Mouse (Mus musculus) Patski (cell line): Measurements from ENCODE around the gene Ak4. TPM values are rescaled to one million over a fixed set of nuclear protein-coding genes. Genes with fewer than 3 reads are reported as not detected.

ENCODE experiments used
- ATAC-seq: fragments of 100-300 bp; one replicate; pipeline ENCODE4 v1.8.0; 2021
- CTCF ChIA-PET: fragments of 350-600 bp; sonication (Branson Sonifier 250); formaldehyde crosslinking; loops from one replicate; lab custom pipeline; 2022; ENCODE audit warnings: inconsistent platforms; lab: Charles Lee
- POLR2A ChIA-PET: fragments of 350-600 bp; sonication (Branson Sonifier 250); formaldehyde crosslinking; loops from one replicate; lab custom pipeline; 2022; ENCODE audit warnings: antibody characterized with exemption, inconsistent platforms; lab: Charles Lee
- DNase-seq: peaks from one replicate; pipeline ENCODE4 v3.0.0-alpha.2; 2011; ENCODE audit warnings: low read depth, low spot score
- H3K27me3 ChIP-seq: fragments of 371-371 bp; one replicate; pipeline ENCODE4 v1.5.1; 2021
- CTCF ChIP-seq: fragments of 100-300 bp; IDR thresholded peaks from one replicate; pipeline ENCODE4 v1.5.1; 2021
- in situ Hi-C: fragments of 300-500 bp; cut with MboI; formaldehyde crosslinking; loops from 3 replicates; pipeline ENCODE4 v1.11.1; 2018; ENCODE audit warnings: low pct_unique_long_range_greater_than_20kb, mixed read lengths
- polyA plus RNA-seq: library from polyadenylated mRNA; unstranded; gene quantifications from one replicate; pipeline ENCODE4 v1.2.3, GENCODE M21; 2021

Gene Ak4
- polyA plus RNA-seq, 1 experiment from 2014 or later: 8.8 TPM

DNA sequence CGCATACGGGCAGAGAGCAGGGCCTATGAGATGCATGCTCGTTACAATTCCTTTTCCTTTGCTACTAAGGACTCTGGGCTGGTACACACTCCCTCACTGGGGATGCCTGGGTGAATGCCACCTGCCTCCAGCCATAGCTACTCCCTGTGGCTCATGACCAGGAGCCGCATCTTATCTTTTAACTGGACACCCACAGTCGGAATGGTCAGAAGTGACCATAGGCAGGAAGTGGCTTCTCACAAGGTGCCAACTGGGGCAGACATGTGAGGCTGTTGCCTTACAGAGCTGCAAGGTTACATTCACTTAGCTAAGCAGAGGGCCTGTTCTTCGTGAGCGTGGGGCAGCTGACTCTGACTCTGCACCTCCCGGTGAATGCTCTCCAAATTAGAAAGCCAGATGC lies 38.1 kb downstream of the Ak4 start:
- ChIA-PET CTCF (interaction anchor here (1.1 to 4.5 kb wide), 6 partner anchors 8 to 108 kb away, joined by 3 to 14 read pairs (median 8); no protein-coding TSS in a partner anchor), POLR2A (no interaction called here)
- in situ Hi-C loops: loop anchor here (5.0 kb wide), 1 partner anchor 55 kb away; no protein-coding TSS in a partner anchor
- ATAC-seq (no peak), DNase-seq (no peak)
- no peaks in the 10 kb centered on the region for H3K27me3 ChIP-seq
- TF ChIP-seq CTCF: no peak

DNA sequence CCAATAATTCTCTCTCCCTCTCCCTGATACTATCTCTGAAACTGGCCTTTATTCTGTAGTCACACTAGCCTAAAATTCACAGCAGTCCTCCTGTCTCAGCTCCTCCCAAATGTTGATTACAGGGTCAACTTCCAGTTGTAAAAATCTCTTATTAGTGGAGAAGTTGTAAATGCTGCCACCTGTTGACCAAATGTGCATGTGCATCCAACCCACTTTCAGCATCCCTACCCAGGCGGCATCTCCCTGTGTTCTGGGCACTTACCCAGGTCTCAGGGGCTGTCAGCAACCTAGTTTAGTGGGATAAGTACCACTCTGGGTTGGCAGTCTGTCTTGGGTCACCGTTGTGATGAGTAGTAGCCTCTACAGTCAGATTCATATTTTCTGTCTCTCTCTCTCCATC lies 39.3 kb downstream of the Ak4 start:
- no peak for DNase-seq
- CTCF ChIA-PET: interaction anchor here (0.7 to 4.5 kb wide), 8 partner anchors 7 to 109 kb away, joined by 3 to 14 read pairs (median 5); no protein-coding TSS in a partner anchor
- in situ Hi-C loops: loop anchor here (5.0 kb wide), 1 partner anchor 56 kb away; no protein-coding TSS in a partner anchor
- no peaks in the 10 kb centered on the region for H3K27me3 ChIP-seq
- POLR2A ChIA-PET: no interaction called here
- peak; percentile 74 for TF ChIP-seq CTCF
- ATAC-seq: no peak

DNA sequence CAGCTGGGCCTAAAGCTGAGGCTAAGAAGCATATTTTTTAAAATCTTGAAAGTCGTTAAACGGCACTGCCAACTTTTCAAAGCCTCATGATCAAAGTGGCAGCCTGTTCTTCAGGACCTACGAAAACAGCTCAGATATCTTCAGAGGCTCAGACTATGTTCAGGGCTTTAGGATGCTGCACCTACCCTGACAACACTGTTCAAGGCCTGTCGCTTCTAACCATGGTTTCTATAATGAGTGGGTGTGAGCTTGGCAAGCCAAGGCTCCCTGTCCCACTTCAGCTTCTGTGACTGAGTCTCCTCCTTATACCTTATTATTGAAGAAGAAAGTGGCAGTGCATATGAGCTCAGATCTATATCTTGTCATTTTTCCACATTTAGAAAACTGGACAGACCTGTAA lies 40.3 kb downstream of the Ak4 start:
- ATAC-seq (no peak), DNase-seq (no peak)
- POLR2A ChIA-PET: no interaction called here
- TF ChIP-seq CTCF: no peak
- CTCF ChIA-PET: interaction anchor here (0.7 to 4.5 kb wide), 3 partner anchors 18 to 67 kb away, joined by 3 to 14 read pairs (median 4); no protein-coding TSS in a partner anchor
- in situ Hi-C loops: loop anchor here (5.0 kb wide), 1 partner anchor 57 kb away; no protein-coding TSS in a partner anchor
- no peaks in the 10 kb centered on the region for H3K27me3 ChIP-seq

DNA sequence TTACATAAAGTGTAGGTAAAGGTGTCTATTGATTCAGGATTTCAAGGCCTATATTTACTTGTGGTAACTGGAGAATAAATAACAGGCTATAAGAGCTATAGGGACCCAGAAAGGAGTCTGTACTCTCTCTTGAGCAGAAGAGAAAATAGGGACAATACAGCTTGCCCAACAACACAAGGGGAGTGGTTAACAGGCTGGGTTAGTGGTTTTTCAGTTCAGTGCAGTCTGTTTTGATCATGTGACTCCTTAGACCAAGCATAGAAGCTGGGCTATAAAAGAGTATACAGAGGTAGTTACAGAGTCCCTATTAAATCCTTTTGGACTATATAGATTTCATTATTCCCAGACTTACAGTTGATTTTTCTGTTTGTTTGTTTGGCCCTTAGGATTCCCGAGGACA lies 41.0 kb downstream of the Ak4 start:
- no peak for DNase-seq
- no peak for TF ChIP-seq CTCF
- ChIA-PET CTCF (interaction anchor here (1.8 kb wide), 1 partner anchor 11 kb away, joined by 5 read pairs; no protein-coding TSS in a partner anchor), POLR2A (no interaction called here)
- ATAC-seq: no peak
- no peaks in the 10 kb centered on the region for H3K27me3 ChIP-seq
- in situ Hi-C loops: no loop called here

GRCm38 (mm10) chr4:101462065-101462464 lies 43.0 kb downstream of the Ak4 start:
- no peak for TF ChIP-seq CTCF
- ATAC-seq (no peak), DNase-seq (no peak)
- H3K27me3 ChIP-seq: no peaks in the 10 kb centered on the region
- ChIA-PET POLR2A (no interaction called here), CTCF (interaction anchor here (1.7 to 1.8 kb wide), 2 partner anchors 9 to 69 kb away, joined by 5 read pairs; no protein-coding TSS in a partner anchor)
- in situ Hi-C loops: no loop called here

- TF ChIP-seq CTCF: no peak
- in situ Hi-C loops: no loop called here
- DNase-seq: no peak
- no peaks in the 10 kb centered on the region for H3K27me3 ChIP-seq
- ChIA-PET POLR2A (no interaction called here), CTCF (interaction anchor here (0.9 to 2.1 kb wide), 2 partner anchors 8 to 74 kb away, joined by 3 to 7 read pairs; no protein-coding TSS in a partner anchor)
- no peak for ATAC-seq
Observed at GRCm38 (mm10) chr4:101466264-101466663, 47.2 kb downstream of the Ak4 start.

GRCm38 (mm10) chr4:101469242-101469641 lies 50.2 kb downstream of the Ak4 start:
- ATAC-seq (no peak), DNase-seq (no peak)
- in situ Hi-C loops: no loop called here
- ChIA-PET POLR2A (no interaction called here), CTCF (interaction anchor here (1.5 kb wide), 1 partner anchor 90 kb away, joined by 4 read pairs; no protein-coding TSS in a partner anchor)
- TF ChIP-seq CTCF: no peak
- no peaks in the 10 kb centered on the region for H3K27me3 ChIP-seq

DNA sequence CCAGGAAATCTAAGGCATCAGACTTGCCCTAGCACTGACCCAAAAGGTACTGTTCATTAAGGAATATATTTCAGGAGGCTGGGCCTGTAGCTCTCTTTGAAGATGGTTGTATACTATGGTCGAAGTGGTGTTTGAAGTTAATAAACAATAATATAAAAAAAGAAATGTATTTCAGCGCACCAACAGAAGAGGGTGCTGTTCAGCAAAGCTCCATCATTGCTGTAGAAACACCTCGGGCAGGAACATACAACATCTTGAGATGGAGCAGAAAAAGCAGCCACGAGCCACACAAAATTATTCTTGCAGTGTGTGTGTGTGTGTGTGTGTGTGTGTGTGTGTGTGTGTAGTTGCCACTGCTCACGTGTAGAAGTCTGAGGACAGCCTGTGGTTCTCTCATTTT lies 51.5 kb downstream of the Ak4 start:
- peak; percentile 43 for TF ChIP-seq CTCF
- H3K27me3 ChIP-seq: no peaks in the 10 kb centered on the region
- CTCF ChIA-PET: interaction anchor here (0.7 to 1.7 kb wide), 5 partner anchors 9 to 192 kb away, joined by 3 to 8 read pairs (median 4); no protein-coding TSS in a partner anchor
- in situ Hi-C loops: no loop called here
- ATAC-seq (no peak), DNase-seq (no peak)
- POLR2A ChIA-PET: no interaction called here

- in situ Hi-C loops: no loop called here
- H3K27me3 ChIP-seq: no peaks in the 10 kb centered on the region
- no peak for TF ChIP-seq CTCF
- POLR2A ChIA-PET: no interaction called here
- DNase-seq (no peak), ATAC-seq (peak; percentile 65)
- CTCF ChIA-PET: interaction anchor here (1.4 kb wide), 1 partner anchor 166 kb away, joined by 3 read pairs; no protein-coding TSS in a partner anchor
Observed at GRCm38 (mm10) chr4:101472767-101473166, 53.7 kb downstream of the Ak4 start.

GRCm38 (mm10) chr4:101490320-101490917 lies 71.3 kb downstream of the Ak4 start:
- in situ Hi-C loops: no loop called here
- DNase-seq: no peak
- POLR2A ChIA-PET: no interaction called here
- no peaks in the 10 kb centered on the region for H3K27me3 ChIP-seq
- ATAC-seq: no peak
- CTCF ChIA-PET: interaction anchor here (1.5 to 1.6 kb wide), 2 partner anchors 9 to 12 kb away, joined by 3 read pairs; no protein-coding TSS in a partner anchor
- TF ChIP-seq CTCF: no peak

DNA sequence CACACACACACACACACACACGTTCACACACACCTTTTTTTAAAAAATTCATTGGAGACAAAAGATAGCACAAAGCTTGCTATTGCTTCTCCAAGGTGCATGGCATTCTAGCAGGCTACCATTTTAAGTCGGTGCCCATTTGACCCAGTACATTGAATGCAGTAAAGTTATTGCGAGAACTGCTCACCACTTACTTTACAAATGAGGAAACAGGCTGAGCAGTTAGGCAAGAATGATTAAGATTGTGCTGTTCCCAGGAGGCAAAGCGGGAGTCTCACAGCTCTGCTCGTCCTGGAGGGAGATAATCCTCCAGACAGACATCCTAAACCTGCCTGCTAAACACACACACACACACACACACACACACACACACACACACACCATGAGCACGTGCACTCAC lies 72.6 kb downstream of the Ak4 start:
- in situ Hi-C loops: no loop called here

More for the DNA sequence above, 72.6 kb downstream of the Ak4 start:
- DNase-seq: no peak
- TF ChIP-seq CTCF: no peak
- H3K27me3 ChIP-seq: no peaks in the 10 kb centered on the region
- no peak for ATAC-seq
- ChIA-PET POLR2A (interaction anchor here (1.0 kb wide), 1 partner anchor 11 kb away, joined by 3 read pairs; no protein-coding TSS in a partner anchor), CTCF (interaction anchor here (1.0 to 2.2 kb wide), 4 partner anchors 7 to 507 kb away, joined by 3 to 7 read pairs (median 4); no protein-coding TSS in a partner anchor)
